Mouse (Mus musculus) thymus, adult 2 months (tissue): ENCODE results near the gene AC141477.1. TPM values are rescaled to one million over a fixed set of nuclear protein-coding genes. Genes with fewer than 3 reads are reported as not detected.

Experiments used
- DNase-seq: peaks from one replicate; pipeline ENCODE4 v3.0.0; 2021
- H3K27ac ChIP-seq: fragments of 200-500 bp; 2 replicates; pipeline ENCODE4 v1.5.1; 2012; ENCODE audit warnings: low read length, control low read depth; ENCODE audit not compliant: control insufficient read depth, insufficient read depth
- H3K27me3 ChIP-seq: fragments of 200-500 bp; 2 replicates; pipeline ENCODE4 v1.6.1; 2012; ENCODE audit warnings: mild to moderate bottlenecking, low read length, moderate library complexity, mixed read lengths; ENCODE audit not compliant: control insufficient read depth, insufficient read depth
- H3K36me3 ChIP-seq: fragments of 200-500 bp; 2 replicates; pipeline ENCODE4 v1.6.1; 2012; ENCODE audit warnings: mild to moderate bottlenecking, low read length, moderate library complexity; ENCODE audit not compliant: control insufficient read depth, insufficient read depth
- H3K4me1 ChIP-seq: fragments of 200-500 bp; replicated peaks from 2 replicates; pipeline ENCODE4 v1.6.1; 2012; ENCODE audit warnings: low read length; ENCODE audit not compliant: control insufficient read depth, insufficient read depth
- H3K4me3 ChIP-seq: fragments of 200-500 bp; 2 replicates; pipeline ENCODE4 v1.5.1; 2012; ENCODE audit warnings: mild to moderate bottlenecking, low read length, control low read depth, moderate library complexity; ENCODE audit not compliant: control insufficient read depth, insufficient read depth
- CTCF ChIP-seq: fragments of 200-500 bp; IDR thresholded peaks from 2 replicates; pipeline ENCODE4 v1.5.1; 2012; ENCODE audit warnings: mild to moderate bottlenecking, control low read depth, low read length, moderate library complexity, borderline replicate concordance; ENCODE audit not compliant: control insufficient read depth, poor library complexity, insufficient read depth; ENCODE audit errors: extremely low read depth
- POLR2A ChIP-seq: fragments of 200-500 bp; IDR thresholded peaks from 2 replicates; pipeline ENCODE4 v1.6.1; 2012; ENCODE audit warnings: mild to moderate bottlenecking, low read length, control low read depth, moderate library complexity; ENCODE audit not compliant: control insufficient read depth, poor library complexity, insufficient read depth; ENCODE audit errors: extremely low read depth
- WGBS: fragments of 180-500 bp; shearing (Covaris S2); methylation state at CpG from one replicate; pipeline ENCODE4 v1.1.7; 2018; 5-methylcytosine and 5-hydroxymethylcytosine counted together
- polyA plus RNA-seq: library from polyadenylated mRNA; depleted of rRNA; stranded (reverse); fragments of >200 nt; gene quantifications from 2 replicates; pipeline ENCODE4 v1.2.3, GENCODE M21; 2012

The AC141477.1 gene
- polyA plus RNA-seq, 1 experiment = not detected

GRCm38 (mm10) chr10:76468203-76469162 is 28.2 kb upstream of the AC141477.1 start, which contains the start of the genes Mcm3ap and Ybey:
Gene Mcm3ap, plus strand, starts transcription at chr10:76468927.
Gene Ybey, minus strand, starts transcription at chr10:76469114.
- Histone ChIP-seq H3K4me3 (peak within 1 kb of the TSS; percentile 63), H3K27me3 (no peaks in the 10 kb centered on the region), H3K27ac (no peak within 1 kb of the TSS), H3K36me3 (peaks cover 19% of the 10 kb centered on the region), H3K4me1 (no peaks in the 10 kb centered on the region; the same call in 1 of the 2 replicates)
- peak; percentile 81 for DNase-seq
- WGBS = 2% methylated on average over 55 of the region's 55 CpGs
- TF ChIP-seq CTCF (peak; percentile 79; the same call in 1 of the 2 replicates), POLR2A (peak; percentile 80)

GRCm38 (mm10) chr10:76462721-76463120 is 22.5 kb upstream of the AC141477.1 start:
- H3K4me1 ChIP-seq = no peaks in the 10 kb centered on the region
- H3K4me3 ChIP-seq = no peak overlapping the region
- no peak for DNase-seq
- no peak overlapping the region for H3K27ac ChIP-seq
- H3K36me3 ChIP-seq = no peaks in the 10 kb centered on the region
- no peaks in the 10 kb centered on the region for H3K27me3 ChIP-seq
- WGBS = 93% methylated on average over 6 of the region's 6 CpGs
- no peak for TF ChIP-seq POLR2A
- no peak for TF ChIP-seq CTCF

- H3K27me3 ChIP-seq = no peaks in the 10 kb centered on the region
- TF ChIP-seq POLR2A = no peak
- TF ChIP-seq CTCF = no peak
- DNase-seq = no peak
- no peaks in the 10 kb centered on the region for H3K4me1 ChIP-seq
- no peak overlapping the region for H3K27ac ChIP-seq
- 96% methylated on average over 7 of the region's 7 CpGs for WGBS
- H3K36me3 ChIP-seq = no peaks in the 10 kb centered on the region
- H3K4me3 ChIP-seq = no peak overlapping the region
These were observed 22.1 kb upstream of the AC141477.1 start for GRCm38 (mm10) chr10:76462312-76462711.

GRCm38 (mm10) chr10:76461255-76461654 is 21.0 kb upstream of the AC141477.1 start:
- no peak overlapping the region for H3K4me3 ChIP-seq
- 85% methylated on average over 1 of the region's 1 CpGs for WGBS
- no peaks in the 10 kb centered on the region for H3K36me3 ChIP-seq
- DNase-seq = no peak
- TF ChIP-seq CTCF = no peak
- no peak for TF ChIP-seq POLR2A
- no peaks in the 10 kb centered on the region for H3K27me3 ChIP-seq
- H3K4me1 ChIP-seq = no peaks in the 10 kb centered on the region
- H3K27ac ChIP-seq = no peak overlapping the region

DNA sequence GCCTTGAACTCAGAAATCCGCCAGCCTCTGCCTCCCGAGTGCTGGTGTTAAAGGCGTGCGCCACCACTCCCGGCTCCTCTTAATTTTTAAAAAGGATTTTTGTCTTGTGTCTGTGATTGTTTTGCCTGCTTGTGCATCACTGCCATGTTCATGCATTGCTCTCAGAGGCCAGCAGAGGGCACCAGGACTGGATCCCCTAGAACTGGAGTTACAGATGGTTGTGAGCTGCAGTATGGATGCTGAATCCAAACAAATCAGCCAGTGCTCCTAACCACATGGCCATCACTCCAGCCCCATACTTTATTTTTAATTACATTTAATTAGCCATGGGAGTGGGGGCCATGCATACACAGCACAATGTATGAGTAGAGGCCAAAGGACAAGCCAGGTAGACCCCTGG is 15.0 kb upstream of the AC141477.1 start:
- DNase-seq = peak; percentile 49
- Histone ChIP-seq H3K36me3 (no peaks in the 10 kb centered on the region), H3K4me3 (no peak overlapping the region), H3K4me1 (no peaks in the 10 kb centered on the region), H3K27me3 (no peaks in the 10 kb centered on the region), H3K27ac (no peak overlapping the region)
- no peak for TF ChIP-seq POLR2A
- TF ChIP-seq CTCF = peak; percentile 12; the same call in 1 of the 2 replicates
- 63% methylated on average over 5 of the region's 5 CpGs for WGBS

- no peak for DNase-seq
- TF ChIP-seq POLR2A = no peak
- TF ChIP-seq CTCF = no peak
- Histone ChIP-seq H3K4me3 (no peak within 1 kb of the TSS), H3K27ac (no peak within 1 kb of the TSS), H3K4me1 (no peaks in the 10 kb centered on the region), H3K36me3 (no peaks in the 10 kb centered on the region), H3K27me3 (no peaks in the 10 kb centered on the region)
- 91% methylated on average over 5 of the region's 5 CpGs for WGBS
These were observed 8.6 kb upstream of the AC141477.1 start, which contains the start of gene 2610028H24Rik for GRCm38 (mm10) chr10:76448851-76449250. Gene 2610028H24Rik, plus strand, starts transcription at chr10:76449081.
